Mouse (Mus musculus): ENCODE measurements at regions not wholly inside any gene's neighbourhood (a gene's known extent, or its start where the extent isn't known, plus 50 kb on each side); places are given as distances from the start of the nearest gene placed in this dataset.
"Not testable (repeated sequence)": the region's sequence is repeated elsewhere in the genome, so short reads cannot be mapped to it uniquely, and the experiment has no call there.

GRCm38 (mm10) chr16:12516834-12517685, 533.1 kb downstream of the Shisa9 start:
- in situ Hi-C loops (cut with MboI, MseI): no loop called here

GRCm38 (mm10) chr16:12518264-12518663, 534.4 kb downstream of the Shisa9 start:
- in situ Hi-C loops (cut with MboI, MseI): no loop called here

DNA sequence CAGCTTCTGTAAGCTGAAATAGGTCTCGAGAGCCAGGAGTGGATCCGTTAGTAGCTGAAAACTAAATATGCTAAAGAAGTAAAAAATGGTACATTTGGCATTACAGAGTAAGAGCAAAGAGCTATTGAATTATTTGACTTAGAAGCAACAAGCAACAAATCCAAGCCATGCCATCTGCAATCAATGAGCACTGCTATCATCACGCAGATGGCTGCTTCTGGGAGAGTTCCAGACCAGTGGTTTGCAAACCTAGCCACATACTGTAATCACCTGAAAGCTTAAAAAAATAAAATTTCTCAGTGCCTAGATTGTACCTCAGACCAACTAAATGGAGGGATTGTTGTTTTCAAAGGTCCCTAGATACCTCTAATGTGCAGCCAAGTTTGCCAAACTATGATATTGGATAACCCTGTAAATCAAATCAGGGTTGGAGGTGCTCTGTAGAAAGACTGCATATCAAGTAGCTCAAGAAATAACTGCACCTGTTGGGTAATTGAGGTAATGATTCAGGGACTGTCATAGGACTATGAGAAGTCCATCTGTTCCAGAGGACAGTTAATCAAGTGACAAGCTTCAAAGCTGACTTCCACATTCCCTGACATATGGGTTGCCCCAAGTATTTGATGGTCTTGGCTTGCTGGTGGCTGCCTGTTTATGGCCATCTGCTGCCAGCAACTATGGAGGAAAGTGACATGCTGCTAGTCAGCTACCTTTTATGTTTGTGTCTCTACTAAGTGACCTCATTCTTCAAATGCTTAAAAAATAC, 538.0 kb downstream of the Shisa9 start:
- in situ Hi-C loops (cut with MboI, MseI): no loop called here

GRCm38 (mm10) chr16:12548462-12548861, 561.0 kb upstream of the Ercc4 start:
- in situ Hi-C loops (cut with MboI, MseI): no loop called here

DNA sequence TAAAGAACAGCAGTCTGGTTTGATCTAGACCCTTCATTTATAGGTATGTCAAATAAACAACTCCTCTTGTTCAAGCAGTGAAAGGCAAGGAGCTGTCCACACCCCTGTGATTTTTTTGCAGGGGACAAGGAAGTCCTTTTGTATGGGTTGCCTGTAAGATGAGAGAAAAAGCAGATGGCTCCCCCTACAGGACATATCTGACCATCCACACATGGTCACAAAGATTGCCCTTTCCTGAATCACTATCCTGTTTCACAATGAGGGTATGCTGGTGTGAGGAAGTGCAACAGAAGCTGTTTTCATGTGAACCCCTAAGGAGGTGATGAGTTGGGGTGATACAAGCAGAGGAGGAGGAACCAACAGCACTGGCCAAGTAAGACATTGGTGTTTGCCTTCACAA, 520.6 kb upstream of the Ercc4 start:
- in situ Hi-C loops (cut with MboI, MseI): loop anchor here (10.0 kb wide), 1 partner anchor 84 kb away; no protein-coding TSS in a partner anchor

DNA sequence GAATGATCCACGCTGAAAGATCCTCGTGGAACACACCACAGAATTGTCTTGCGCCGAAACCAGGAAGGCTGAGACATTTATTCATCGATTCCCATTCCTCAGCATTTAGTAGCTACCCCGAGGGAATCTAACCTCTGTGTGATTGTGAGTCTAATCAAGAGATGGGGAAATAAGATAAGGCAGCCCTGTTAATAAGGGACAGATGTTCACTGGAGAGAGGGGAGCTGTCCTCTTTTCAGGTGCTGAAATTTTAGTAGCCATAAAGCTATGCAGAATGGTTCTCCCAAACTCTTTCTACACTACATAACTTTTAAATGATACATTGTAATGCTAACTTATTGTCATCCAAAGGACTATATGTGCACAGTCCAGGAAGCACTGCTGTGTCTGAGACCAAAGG, 501.2 kb upstream of the Ercc4 start:
- in situ Hi-C loops (cut with MboI, MseI): no loop called here

DNA sequence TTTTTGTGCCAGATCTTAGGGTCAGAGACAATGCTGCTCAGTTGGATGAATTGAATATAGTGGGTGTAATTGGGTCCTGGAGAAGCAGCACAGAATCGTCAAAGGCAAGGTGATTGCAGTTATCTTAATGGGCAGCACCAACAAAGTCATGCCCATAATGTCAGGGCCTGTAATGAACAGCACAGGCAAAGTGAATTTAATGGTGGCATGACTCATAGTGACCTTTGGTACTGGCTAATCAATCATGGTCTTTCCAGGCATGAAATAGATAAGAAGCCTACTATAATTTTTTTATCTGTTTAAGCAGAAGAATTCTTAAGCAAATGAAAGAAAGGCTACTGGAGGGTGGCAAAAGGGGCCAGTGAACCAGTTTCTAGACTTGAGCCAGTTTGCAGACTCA, 498.4 kb upstream of the Ercc4 start:
- in situ Hi-C loops (cut with MboI, MseI): no loop called here

DNA sequence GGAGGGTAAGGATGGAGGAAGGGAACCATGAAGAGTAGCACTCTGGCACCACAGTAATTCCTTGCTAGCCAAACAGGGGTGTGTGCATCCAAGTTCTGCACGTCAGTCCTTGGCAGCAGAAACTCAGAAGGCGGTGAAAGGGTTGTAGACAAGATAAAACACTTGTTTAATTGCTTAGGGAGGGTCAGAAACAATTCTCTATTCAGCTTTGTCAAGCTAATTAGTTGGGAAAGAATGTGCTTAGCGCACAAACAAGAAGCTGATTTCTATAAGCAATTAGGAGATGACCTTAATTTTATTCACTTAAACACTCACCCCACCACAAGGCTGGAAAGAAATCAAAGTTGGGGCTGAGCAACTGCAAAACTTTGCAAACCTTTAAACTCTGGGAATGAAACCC, 491.7 kb upstream of the Ercc4 start:
- in situ Hi-C loops (cut with MboI, MseI): no loop called here

DNA sequence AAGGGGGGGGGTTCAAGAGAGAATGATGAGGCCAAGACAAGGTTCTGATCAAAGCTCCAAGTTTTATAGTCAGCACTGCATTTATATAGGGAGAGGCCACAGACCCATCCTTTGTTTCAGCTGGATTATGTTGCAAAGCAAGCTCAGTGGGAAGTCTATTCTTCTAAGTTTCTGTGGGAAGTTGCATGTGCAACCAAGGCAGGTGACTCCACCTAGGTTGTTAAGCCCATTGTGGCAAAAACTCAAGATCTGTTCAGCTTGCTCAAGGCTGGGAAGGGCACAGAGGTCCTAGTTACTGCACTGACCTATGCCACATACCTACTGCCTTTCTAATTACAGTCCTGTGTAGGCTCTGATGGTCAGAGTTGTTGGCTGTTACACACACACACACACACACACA, 477.0 kb upstream of the Ercc4 start:
- in situ Hi-C loops (cut with MboI, MseI): no loop called here

GRCm38 (mm10) chr16:12638971-12639640, 470.4 kb upstream of the Ercc4 start:
- in situ Hi-C loops (cut with MboI, MseI): no loop called here

GRCm38 (mm10) chr16:12643053-12643452, 466.4 kb upstream of the Ercc4 start:
- in situ Hi-C loops (cut with MboI, MseI): no loop called here

GRCm38 (mm10) chr16:12644621-12645020, 464.9 kb upstream of the Ercc4 start:
- in situ Hi-C loops (cut with MboI, MseI): no loop called here

DNA sequence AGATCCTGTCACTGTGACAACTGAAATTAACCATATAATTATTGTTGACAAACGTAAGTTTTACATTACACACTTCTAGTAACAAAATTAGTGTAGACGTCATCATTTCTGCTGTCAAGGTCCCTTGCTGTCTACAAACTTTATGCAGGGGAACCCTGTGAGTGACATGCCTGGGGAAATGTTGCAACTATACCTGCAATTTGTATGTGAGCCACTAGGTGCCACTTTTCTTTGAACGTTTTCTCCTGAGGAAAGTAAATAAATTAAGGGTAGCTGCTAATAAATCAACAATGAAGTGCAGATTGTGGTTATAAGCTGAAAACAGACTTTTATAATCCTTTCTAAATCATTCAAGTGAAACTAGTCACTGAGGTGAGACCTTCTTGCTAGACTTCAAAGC, 457.3 kb upstream of the Ercc4 start:
- in situ Hi-C loops (cut with MboI, MseI): no loop called here

- in situ Hi-C loops (cut with MboI, MseI): not testable (repeated sequence)
These were observed 435.8 kb upstream of the Ercc4 start for GRCm38 (mm10) chr16:12673656-12674055.

- in situ Hi-C loops (cut with MboI, MseI): no loop called here
These were observed 428.0 kb upstream of the Ercc4 start for GRCm38 (mm10) chr16:12681474-12681873.

GRCm38 (mm10) chr16:12685816-12686215, 423.7 kb upstream of the Ercc4 start:
- in situ Hi-C loops (cut with MboI, MseI): no loop called here

GRCm38 (mm10) chr16:12691776-12692175, 417.7 kb upstream of the Ercc4 start:
- in situ Hi-C loops (cut with MboI, MseI): no loop called here

DNA sequence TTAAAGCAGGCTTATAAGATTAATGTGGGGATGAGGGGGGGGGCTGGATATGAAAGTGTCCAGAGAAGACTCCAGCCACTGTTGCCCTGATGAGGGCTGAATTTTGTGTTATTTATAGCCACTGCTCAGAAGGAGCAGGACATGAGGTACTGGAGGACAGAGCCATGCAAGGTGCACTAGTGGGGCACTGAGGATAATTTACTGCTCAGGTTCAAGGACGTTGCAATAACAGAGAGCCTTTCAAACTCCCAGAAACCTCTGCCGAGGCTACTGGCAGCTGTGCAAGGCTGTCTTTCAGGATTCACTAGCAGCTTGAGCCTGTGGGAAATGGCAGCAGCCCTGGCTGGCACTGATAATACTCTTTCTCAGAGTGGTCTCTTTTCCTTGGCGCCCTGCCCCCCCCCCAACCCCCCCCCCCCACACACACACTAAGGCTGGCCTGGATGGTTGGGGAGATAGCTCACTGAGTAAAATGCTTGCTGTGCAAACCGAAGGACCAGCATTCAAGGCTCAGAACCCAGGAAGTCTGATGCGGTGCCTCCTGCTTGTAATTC, 416.7 kb upstream of the Ercc4 start:
- in situ Hi-C loops (cut with MboI, MseI): no loop called here

DNA sequence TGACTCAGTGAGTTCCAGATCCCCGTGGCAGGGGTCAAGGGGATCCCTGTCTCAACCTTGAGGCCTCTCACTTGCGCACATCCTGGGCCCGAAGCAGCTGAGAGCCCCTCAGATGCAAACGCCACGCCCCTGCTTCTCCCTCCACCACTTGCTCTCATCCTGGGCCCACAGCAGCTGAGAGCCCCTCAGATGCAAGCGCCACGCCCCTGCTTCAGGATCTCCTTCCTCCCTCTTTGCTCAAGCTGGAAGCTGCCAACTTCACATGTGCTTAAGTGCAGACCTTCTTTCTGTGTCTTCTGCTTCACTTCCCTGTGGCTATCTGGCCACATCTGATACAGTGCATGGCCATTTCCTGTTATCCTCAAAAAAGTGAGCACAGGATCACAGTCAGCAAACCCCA, 416.1 kb upstream of the Ercc4 start:
- in situ Hi-C loops (cut with MboI, MseI): no loop called here

DNA sequence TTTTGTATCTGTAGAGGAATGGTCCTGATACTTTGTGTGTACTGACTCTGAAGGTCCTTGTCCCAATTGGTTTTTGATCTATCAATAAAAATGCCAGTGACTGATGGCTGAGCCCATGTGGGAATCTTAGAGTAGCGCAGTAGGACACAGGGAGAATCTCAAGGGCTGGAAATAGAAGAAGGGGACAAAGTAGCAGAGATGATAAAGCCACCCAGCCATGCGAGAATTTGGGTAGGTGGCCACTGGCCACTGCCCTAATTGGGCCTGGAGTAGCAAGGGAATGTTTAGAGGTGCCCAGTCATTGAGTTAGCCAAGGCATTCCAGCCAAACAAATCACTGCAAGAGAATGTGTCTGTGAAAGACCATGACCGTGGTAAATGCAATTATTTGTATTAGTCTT, 414.8 kb upstream of the Ercc4 start:
- in situ Hi-C loops (cut with MboI, MseI): no loop called here

GRCm38 (mm10) chr16:12696939-12697621, 412.4 kb upstream of the Ercc4 start:
- in situ Hi-C loops (cut with MboI, MseI): no loop called here
